ENCODE assay signal across 18 mouse cellular contexts in genomic region chr1:110904266-110904665, GRCm38 (mm10).
"Had no signal": no experiment of that assay in that cellular context is flagged by ENCODE, and none has a peak within 500 bp of the region (broad histone marks: within the 10 kb centered on the region; RNA-seq: fewer than 3 reads in every experiment).

No protein-coding gene starts in this region.

- DNase-seq: lung, adult 18-20 months; lung, embryonic 14.5 days; lung, postnatal 10 days; lung, postnatal 4 days; midbrain, embryonic 14.5 days; retina, postnatal 1 day; right cerebral cortex, adult 18-20 months; right cerebral cortex, postnatal 25 days; right cerebral cortex, postnatal 4 days; spleen, adult 18-20 months; thymus, adult 18-20 months; thymus, postnatal 14 days; thymus, postnatal 36 days had no signal

- H3K4me3 ChIP-seq: midbrain, embryonic 10.5 days; midbrain, embryonic 12.5 days; myocyte; neural tube, embryonic 13.5 days; neural tube, embryonic 15.5 days had no signal

- H3K27ac ChIP-seq: midbrain, embryonic 10.5 days; midbrain, embryonic 12.5 days; neural tube, embryonic 13.5 days; neural tube, embryonic 15.5 days had no signal
